Mouse (Mus musculus) T-cell, adult 66 days (primary cell): ENCODE measurements around the gene Ubl4a. TPM values are rescaled to one million over a fixed set of nuclear protein-coding genes. Genes with fewer than 3 reads are reported as not detected.

Experiments used
- total RNA-seq, 2 experiments: library from RNA; stranded (reverse); gene quantifications; 3 replicates in 1 of 2; 4 replicates in 1 of 2; pipeline ENCODE4 v1.2.4; 2023

The Ubl4a gene
- 10 to 100 TPM; 29.1 to 33.7 TPM for total RNA-seq

DNA sequence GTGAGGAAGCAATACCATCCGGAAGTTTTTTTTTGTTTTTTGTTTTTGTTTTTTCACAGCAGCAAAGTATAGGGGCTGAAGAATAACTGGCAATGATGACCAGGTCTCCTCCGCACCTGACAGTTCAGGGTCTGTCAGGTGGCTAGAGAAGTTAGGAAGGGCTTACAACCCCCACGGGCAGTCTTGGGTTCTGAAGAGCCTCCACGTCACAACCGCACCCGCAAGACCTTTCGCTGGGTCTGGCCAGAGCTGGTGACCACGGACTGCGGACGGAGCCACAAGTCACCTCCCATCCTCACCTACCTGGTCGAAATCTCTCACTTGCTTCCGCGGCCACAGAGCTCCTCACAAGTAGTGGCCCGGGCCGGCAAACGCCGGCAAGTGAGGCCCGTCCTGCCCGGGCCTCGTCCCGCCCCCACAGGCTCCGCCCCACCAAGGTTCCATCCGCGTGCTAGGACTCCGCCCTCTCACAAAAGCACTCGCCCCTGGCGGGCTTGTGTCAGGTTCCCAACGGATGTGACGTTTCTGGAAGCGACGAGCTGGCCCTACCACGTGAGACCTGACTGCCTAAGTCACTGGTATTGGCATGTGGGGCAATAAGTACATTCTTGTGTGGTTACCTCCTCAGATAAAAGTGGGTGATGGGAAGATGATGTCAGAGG, at the start of gene Ubl4a, which contains the start of gene Slc10a3:
Gene Ubl4a, minus strand, starts transcription at position 331 of the 662 bp plus-strand sequence.
Gene Slc10a3, minus strand, starts transcription at position 462 of the 662 bp plus-strand sequence.

GRCm38 (mm10) chrX:74392535-74393443, 19.8 kb upstream of the Ubl4a start, which contains the start of the genes Fam3a and Ikbkg:
TSS of gene Fam3a (minus strand) at chrX:74393272.
TSS of gene Ikbkg (plus strand) at chrX:74393290.

DNA sequence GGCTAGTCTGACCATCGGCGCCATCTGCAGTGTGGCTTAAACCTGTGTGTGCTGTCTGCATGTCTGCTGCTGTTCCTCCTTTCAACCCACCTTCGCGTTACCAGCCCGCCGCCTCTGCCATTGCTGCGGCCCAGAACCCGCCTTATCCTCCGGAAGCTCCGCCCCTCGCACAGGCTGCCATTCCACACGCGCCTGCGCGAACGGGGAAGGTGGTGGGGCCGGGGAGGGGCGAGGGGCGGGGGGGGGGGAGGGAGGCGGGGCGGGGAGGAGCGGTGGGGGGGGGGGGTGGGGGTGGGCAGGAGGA, 19.6 kb downstream of the Ubl4a start, which contains the start of gene Lage3:
Gene Lage3, minus strand, starts transcription at position 152 of the 304 bp plus-strand sequence.

GRCm38 (mm10) chrX:74328725-74329161, 44.3 kb downstream of the Ubl4a start, which contains the start of gene Plxna3:
TSS of gene Plxna3 (plus strand) at chrX:74329066.

Other genes starting within 250 kb of the Ubl4a start
- not detected for gene Opn1mw, start 245.8 kb downstream of the Ubl4a start, total RNA-seq
- 10 to 100 TPM; 52.2 to 53.0 TPM for gene Mecp2, start 237.9 kb downstream of the Ubl4a start, total RNA-seq
- gene Tex28, start 205.4 kb downstream of the Ubl4a start, total RNA-seq = not detected
- gene Tktl1, start 196.0 kb downstream of the Ubl4a start, total RNA-seq = 1 to 10 TPM in 1 of 2 experiments, under 1 TPM in 1; 0.30 to 2.2 TPM
- 100 to 1,000 TPM; 663 to 672 TPM for gene Flna, start 123.4 kb downstream of the Ubl4a start, total RNA-seq
- 10 to 100 TPM; 64.3 to 65.0 TPM for gene Emd, start 118.5 kb downstream of the Ubl4a start, total RNA-seq
- 100 to 1,000 TPM; 634 to 720 TPM for gene Rpl10, start 102.4 kb downstream of the Ubl4a start, total RNA-seq
- gene Taz, start 91.3 kb downstream of the Ubl4a start, total RNA-seq = 10 to 100 TPM; 64.9 to 73.4 TPM
- gene Dnase1l1, start 90.9 kb downstream of the Ubl4a start, total RNA-seq = 10 to 100 TPM; 10.7 to 13.7 TPM
- 10 to 100 TPM; 89.1 to 92.3 TPM for gene Atp6ap1, start 76.1 kb downstream of the Ubl4a start, total RNA-seq
- gene Gdi1, start 68.2 kb downstream of the Ubl4a start, total RNA-seq = 100 to 1,000 TPM; 194 to 226 TPM
- 10 to 100 TPM; 56.6 to 62.8 TPM for gene Fam50a, start 60.2 kb downstream of the Ubl4a start, total RNA-seq
- gene Plxna3, start 44.2 kb downstream of the Ubl4a start, total RNA-seq = 10 to 100 TPM in 1 of 2 experiments, 1 to 10 TPM in 1; 9.4 to 12.8 TPM
- gene Lage3, start 19.6 kb downstream of the Ubl4a start, total RNA-seq = 10 to 100 TPM; 24.0 to 30.7 TPM
- gene Slc10a3, start 131 bp upstream of the Ubl4a start, total RNA-seq = 10 to 100 TPM; 16.9 to 19.6 TPM
- 10 to 100 TPM; 19.0 to 24.6 TPM for gene Fam3a, start 20.1 kb upstream of the Ubl4a start, total RNA-seq
- gene Ikbkg, start 20.1 kb upstream of the Ubl4a start, total RNA-seq = 10 to 100 TPM; 46.0 to 58.1 TPM
- 10 to 100 TPM; 28.3 to 30.1 TPM for gene G6pdx, start 56.0 kb upstream of the Ubl4a start, total RNA-seq
- gene Gm6880, start 108.2 kb upstream of the Ubl4a start, total RNA-seq = not detected
- gene Olfr1326-ps1, start 201.7 kb upstream of the Ubl4a start, total RNA-seq = not detected
- gene Olfr1325, start 219.5 kb upstream of the Ubl4a start, total RNA-seq = not detected